Mouse (Mus musculus) central nervous system, embryonic 14 days (tissue): ENCODE measurements around the gene D330045A20Rik. TPM values are rescaled to one million over a fixed set of nuclear protein-coding genes. Genes with fewer than 3 reads are reported as not detected.

Experiments
- polyA plus RNA-seq: library from polyadenylated mRNA; depleted of rRNA; stranded (reverse); fragments of >200 nt; gene quantifications from 2 replicates; pipeline ENCODE4 v1.2.3, GENCODE M21; 2012; rRNA removed

Gene D330045A20Rik
- polyA plus RNA-seq = 0.58 and 0.66 TPM in 2 replicates

GRCm38 (mm10) chrX:139480022-139480894 lies at the start of gene D330045A20Rik:
Gene D330045A20Rik, plus strand, starts transcription at chrX:139480367.

GRCm38 (mm10) chrX:139562925-139563461 lies 82.8 kb downstream of the D330045A20Rik start, which contains the start of gene Rnf128:
Gene Rnf128, plus strand, starts transcription at chrX:139563316.

Other genes starting within 250 kb of the D330045A20Rik start
- not detected in 2 replicates for gene Trap1a, start 146.7 kb upstream of the D330045A20Rik start, polyA plus RNA-seq
- 1.2 and 1.5 TPM in 2 replicates for gene Rnf128, start 82.9 kb downstream of the D330045A20Rik start, polyA plus RNA-seq
- 2.6 and 2.9 TPM in 2 replicates for gene Tbc1d8b, start 204.6 kb downstream of the D330045A20Rik start, polyA plus RNA-seq
- gene Gm15013, start 234.1 kb downstream of the D330045A20Rik start, polyA plus RNA-seq = not detected in 2 replicates